Mouse (Mus musculus) regulatory T cell (primary cell): ENCODE results near the gene Neurl1a.

ENCODE experiments used
- in situ Hi-C: fragments of 300-600 bp; cut with MboI, MseI; formaldehyde crosslinking; loops from one replicate; pipeline ENCODE4 v1.15.1; 2025; ENCODE audit warnings: high pct_unique_total_duplicates

Gene Neurl1a

DNA sequence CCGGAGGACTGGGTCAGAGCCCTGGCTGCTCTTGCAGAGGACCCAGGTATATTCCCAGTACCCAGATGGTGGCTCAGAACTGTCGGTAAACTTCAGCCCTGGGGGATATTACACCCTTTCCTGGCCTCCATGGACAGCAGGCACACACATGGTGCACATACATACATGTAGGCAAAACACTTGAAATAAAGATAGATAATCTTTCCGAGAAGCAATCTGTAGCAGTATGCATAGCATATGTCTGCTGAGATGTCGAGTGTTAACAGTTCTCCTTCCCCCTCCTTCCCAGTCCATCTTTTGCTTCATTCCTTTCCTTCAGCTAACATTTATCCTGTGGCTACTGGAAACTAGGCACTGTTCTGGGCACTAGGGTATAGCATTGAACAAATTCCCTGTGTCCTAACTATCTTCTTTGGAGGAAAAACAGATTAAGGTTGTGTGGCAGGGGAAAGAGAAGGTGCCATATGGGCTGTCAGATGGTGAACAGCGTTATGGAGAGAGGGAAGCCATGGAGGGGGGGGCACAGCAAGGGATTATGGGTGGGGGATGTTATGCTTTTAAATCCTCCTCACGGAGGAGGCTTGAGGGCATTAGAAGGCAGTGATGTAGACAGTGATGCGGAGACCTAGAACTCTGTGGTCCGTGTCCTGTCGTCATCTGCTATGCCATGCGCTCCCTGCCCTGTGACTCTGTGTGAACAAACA, 33.1 kb downstream of the Neurl1a start:
- in situ Hi-C loops: no loop called here

DNA sequence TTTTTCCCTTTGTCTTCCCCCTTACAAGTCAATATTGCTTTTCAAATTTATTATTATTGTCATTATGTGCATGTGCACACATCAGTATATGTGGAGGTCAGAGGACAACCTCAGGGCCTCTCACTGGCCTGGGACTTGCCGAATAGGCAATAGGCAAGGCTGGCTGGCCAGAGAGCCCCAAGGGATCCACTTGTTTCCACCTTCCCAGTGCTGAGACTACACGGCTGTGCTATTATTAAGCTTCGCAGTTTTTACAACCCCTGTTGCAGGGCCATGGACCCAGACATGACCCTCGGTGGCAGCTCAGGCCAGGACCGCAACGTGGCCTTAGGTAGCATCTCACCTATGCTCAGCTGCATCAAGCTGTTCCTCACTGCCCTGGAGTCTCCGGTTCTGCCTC, 33.8 kb downstream of the Neurl1a start:
- in situ Hi-C loops: no loop called here

- in situ Hi-C loops: no loop called here
Observed at GRCm38 (mm10) chr19:47213470-47213869, 34.9 kb downstream of the Neurl1a start.

DNA sequence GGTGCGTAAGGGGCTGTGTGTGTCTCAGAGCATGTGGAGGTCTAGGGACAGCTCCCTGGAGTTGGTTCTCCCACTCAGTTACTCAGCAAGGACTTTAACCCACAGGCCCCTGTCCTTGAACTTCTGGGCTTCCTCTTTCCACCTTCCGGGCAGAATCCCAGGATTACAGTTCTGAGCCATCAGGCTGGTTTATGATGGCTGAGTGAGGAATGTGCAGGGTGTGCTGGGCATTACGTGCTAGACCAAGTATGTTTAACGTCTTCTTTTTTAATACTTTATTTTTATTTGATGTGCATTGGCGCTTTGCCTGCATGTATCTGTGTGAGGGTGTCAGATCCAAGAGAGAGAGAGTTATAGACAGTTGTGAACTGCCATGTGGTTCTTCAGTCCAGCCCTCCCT, 38.1 kb downstream of the Neurl1a start:
- in situ Hi-C loops: no loop called here

- in situ Hi-C loops: no loop called here
Observed at GRCm38 (mm10) chr19:47219622-47220021, 41.0 kb downstream of the Neurl1a start.

DNA sequence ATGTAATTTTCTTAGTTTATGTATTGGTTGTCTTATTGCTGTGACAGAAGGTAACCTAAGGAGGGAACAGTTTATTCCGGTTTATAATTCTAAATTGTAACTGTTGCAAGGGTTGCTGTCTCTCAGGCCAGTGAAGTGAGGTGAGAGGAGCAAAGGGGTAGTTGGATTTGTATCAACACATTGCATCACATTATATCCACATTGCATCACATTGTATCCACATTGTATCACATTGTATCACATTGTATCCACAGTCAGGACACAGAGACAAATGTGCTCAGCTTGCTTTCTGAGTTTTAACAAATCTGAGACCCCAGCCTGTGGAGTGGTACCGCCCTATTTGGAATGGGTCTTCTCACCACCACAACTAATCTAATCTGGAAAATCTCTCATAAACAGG, 41.6 kb downstream of the Neurl1a start:
- in situ Hi-C loops: no loop called here

GRCm38 (mm10) chr19:47221006-47221405, 42.4 kb downstream of the Neurl1a start:
- in situ Hi-C loops: no loop called here

- in situ Hi-C loops: no loop called here
Observed at GRCm38 (mm10) chr19:47221500-47222153, 43.0 kb downstream of the Neurl1a start.

DNA sequence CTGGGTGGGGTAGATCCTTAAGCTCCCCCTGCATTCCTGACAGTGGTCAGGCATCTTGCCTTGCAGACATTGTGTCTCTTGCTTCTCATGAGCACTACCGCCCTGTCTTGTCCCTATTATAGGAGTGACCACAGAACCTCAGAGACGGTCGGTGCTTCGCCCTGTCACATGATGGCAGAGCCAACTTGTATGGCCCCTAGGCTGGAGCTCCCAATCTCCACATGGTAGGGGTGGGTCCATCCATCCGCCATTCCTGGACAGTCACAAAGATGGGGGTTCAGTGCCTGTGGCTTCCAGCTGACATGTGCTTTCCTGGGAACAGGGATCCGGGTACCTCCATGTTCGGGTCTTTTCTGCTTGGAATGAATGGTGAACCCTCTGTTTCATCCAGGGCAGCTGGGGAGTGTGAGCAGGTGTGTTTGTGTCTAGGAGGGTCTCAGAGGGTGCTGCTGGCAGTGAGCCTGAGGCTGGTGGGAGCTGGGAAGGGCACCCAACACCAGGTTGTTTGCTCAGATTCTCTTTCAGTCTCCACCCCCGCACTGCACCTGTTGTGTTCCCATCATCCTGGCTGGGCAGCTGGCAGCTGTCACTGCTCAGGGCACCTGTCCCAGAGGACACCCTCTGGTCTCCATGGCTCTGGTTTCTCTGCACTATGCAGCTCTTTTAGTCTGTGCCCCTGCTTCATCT, 43.7 kb downstream of the Neurl1a start:
- in situ Hi-C loops: no loop called here

DNA sequence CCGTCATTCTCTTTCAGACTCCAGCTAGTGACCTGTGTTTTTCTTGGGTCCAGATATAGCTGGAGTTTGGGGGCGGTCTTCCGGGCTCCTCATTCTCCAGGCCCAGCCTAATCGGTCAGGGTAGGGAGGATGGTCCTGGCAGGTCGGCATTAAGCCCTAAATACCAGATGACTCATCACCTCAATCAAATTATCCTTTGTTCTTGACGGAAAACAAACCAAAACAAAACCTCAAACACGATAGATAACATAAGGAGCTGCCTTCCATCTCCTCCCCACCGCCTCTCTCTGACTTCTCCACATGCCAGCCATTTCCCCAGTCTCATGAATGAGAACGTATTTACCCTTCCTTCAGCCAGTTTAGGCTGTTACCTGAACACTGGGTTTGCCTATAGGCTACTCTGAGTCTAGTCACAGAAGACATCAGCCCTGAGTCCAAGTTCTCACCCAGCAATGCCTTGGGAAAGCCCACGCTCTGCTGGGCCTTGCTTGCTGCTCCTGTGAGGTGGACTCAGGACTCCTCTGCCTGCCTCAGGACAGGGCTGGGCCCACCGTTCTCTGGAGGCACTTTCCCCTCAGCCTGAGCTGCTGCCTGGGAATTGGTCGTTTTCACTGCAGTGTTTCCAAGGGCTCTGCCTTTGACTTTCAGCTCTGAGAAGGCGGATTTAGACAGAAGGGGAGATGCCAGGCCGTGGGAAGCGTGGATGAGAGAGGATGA, 44.4 kb downstream of the Neurl1a start:
- in situ Hi-C loops: no loop called here

DNA sequence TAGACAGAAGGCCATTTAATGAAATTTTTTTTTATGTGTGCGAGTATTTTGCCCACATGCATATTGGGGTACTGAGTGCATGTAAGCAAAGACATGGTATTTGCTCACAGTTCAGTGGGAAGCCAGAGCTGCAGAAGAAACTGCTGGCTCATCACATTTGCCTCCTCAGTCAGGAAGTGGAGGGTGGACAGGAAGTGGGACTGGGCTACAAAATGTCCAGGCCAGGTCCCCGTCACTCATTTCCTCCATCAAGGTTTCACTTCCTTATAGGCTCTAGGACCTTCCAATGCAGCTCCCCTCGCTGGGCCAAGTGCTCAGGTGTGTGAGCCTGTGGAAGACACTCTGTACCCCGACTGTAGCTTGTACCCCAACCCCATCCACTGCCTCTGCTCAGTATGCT, 46.1 kb downstream of the Neurl1a start:
- in situ Hi-C loops: no loop called here

- in situ Hi-C loops: no loop called here
Observed at GRCm38 (mm10) chr19:47225791-47226190, 47.2 kb downstream of the Neurl1a start.

- in situ Hi-C loops: no loop called here
Observed at GRCm38 (mm10) chr19:47228725-47229252, 50.2 kb downstream of the Neurl1a start.

GRCm38 (mm10) chr19:47229461-47229860, 50.8 kb downstream of the Neurl1a start:
- in situ Hi-C loops: no loop called here

GRCm38 (mm10) chr19:47230082-47230481, 51.5 kb downstream of the Neurl1a start:
- in situ Hi-C loops: no loop called here

DNA sequence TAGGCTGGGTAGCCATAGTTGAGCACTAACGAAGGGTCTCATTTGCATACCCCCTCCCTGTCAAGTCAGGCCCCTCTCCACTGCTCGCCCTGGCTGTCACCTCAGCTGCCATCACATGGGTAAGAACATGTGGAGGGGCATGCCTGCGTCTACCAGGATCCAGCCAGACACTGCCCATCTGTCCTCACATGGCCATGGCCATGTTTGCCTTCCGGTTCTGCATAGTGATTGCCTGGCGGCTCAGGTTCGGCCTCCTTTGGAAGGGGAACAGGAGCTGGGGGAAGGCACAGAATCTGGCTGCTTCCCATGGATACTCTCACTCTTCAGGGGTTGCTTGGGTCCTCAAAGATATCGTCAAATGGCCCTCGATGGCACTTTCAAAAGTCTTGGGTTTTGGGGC, 52.1 kb downstream of the Neurl1a start:
- in situ Hi-C loops: no loop called here

DNA sequence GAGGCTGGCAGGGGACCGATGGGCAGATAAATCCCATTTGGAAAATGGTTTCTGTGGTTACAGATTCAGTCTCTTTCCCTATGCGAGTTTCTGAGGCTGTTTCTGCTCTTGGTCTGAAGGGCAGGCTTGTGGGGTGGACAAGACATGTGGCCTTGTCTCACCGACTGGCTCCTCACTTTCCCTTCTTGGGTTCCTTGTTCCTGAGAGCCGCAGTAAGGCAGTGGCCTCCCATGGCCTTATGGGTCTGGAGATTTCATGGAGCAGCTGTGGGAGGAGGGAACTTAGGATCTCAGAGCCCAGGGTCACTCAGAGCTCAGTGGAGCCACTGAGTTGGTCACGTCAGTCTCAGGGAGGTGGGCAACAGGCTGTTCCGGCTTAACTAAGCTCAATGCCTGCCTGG, 52.8 kb downstream of the Neurl1a start:
- in situ Hi-C loops: no loop called here

DNA sequence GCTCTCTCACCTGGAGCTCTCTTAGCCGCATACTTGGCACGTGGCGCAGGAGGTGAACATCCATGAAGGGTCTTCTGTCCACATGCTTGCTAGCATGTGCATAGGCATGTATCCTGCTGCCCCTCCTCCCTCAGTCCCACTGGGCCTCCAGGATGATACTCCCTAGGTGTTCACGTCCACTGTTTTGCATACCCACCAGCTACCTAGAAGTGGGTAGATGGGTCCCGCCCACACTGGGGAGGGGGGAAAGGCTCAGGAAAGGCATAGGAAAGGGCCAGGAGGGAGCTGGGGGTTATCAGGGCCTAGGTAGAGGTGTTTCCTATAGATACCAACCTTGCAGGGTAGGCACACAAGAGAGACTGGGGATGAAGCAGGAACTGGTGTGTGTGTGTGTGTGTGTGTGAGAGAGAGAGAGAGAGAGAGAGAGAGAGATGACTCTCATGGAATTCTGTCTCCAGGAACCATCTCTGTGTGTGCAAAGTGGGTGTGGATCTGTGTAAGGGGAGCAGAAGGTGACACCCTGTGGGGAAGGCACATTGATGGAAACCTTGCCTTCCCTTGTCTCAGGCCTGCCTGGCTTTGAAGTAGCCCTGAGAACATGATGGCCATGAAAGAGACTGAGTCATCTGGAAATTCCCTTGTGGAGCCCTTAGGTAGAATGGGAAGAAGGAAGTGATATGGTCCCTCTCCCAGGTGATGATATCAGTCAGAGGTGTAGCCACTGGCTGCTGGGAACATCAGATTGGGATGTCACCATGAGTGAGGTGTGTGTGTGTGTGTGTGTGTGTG, 53.7 kb downstream of the Neurl1a start:
- in situ Hi-C loops: no loop called here

DNA sequence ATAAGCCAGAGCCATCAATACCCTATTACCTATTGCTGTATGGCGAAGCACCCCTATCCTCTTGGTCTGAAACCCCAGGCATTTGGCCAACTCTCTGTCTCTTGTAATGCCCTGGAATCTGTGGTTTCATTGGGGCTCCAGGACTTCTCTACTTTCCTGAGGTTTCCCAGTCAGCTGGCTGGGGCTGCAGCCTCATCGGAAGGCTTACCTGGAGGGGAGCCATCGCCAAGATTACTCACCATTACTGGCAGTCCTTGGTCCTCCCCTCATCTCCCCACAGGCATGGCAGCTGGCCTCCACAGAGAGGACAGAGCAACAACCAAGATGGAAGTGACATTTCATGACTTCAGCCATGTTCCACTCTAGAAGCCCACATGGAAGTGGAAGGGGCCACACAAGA, 54.5 kb downstream of the Neurl1a start:
- in situ Hi-C loops: no loop called here

GRCm38 (mm10) chr19:47240076-47240475, 61.5 kb downstream of the Neurl1a start:
- in situ Hi-C loops: no loop called here

GRCm38 (mm10) chr19:47240957-47241356, 62.3 kb downstream of the Neurl1a start:
- in situ Hi-C loops: no loop called here
